In the genomic region with DNA sequence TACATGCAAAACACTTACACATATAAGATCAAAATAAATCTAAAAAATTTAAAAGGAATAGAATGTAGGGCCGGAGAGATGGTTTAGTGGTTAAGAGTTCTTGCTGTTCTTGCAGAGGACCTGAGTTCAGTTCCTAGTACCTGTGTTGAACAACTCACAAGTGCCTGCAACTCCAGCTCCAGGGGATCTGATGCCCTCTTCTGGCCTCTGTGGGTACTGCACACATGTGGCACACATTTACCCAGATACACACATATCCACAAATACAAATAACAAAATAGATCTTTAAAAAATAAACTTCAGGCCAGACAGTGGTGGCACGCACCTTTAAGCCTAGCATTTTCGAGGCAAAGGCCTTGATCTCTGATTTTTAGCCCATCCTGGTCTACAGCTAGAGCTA, we compare ENCODE assay signal across 25 mouse cellular contexts. TPM values are rescaled to one million over a fixed set of nuclear protein-coding genes. Genes with fewer than 3 reads are reported as not detected.
DNase-seq lines count a peak whose midpoint lies in the region; TF ChIP-seq lines count a peak whose summit lies in the region.
"Had no signal": no experiment of that assay in that cellular context is flagged by ENCODE, and none has a peak within 500 bp of the region (broad histone marks: within the 10 kb centered on the region; RNA-seq: fewer than 3 reads in every experiment).

No protein-coding gene starts in this region.

- no peak overlapping the region for H3K27ac ChIP-seq in layer of hippocampus, adult 2 months
- no peak overlapping the region for H3K27ac ChIP-seq in testis, adult 2 months (ENCODE audit: control insufficient read depth, insufficient read depth, low read depth, low read length)
- H3K27ac ChIP-seq: forebrain, embryonic 13.5 days; hindbrain, embryonic 10.5 days; limb, embryonic 13.5 days; liver, embryonic 15.5 days; midbrain, embryonic 10.5 days; neural tube, embryonic 12.5 days had no signal

- no peaks in the 10 kb centered on the region for H3K27me3 ChIP-seq in testis, adult 2 months (ENCODE audit: control insufficient read depth, insufficient read depth, low read length)

- peak; percentile 46 for TF ChIP-seq CTCF in layer of hippocampus, adult 2 months (conservative IDR thresholded peaks at IDR 0.05)
- peak; percentile 55; the same call in 1 of the 2 replicates for TF ChIP-seq CTCF in testis, adult 2 months (IDR thresholded peaks at IDR 0.05; ENCODE audit: control insufficient read depth, insufficient read depth, insufficient replicate concordance, low read depth, low read length)

- TF ChIP-seq POLR2A in testis, adult 2 months (IDR thresholded peaks at IDR 0.05; ENCODE audit: control insufficient read depth, low read depth, low read length) = no peak

- H3K4me1 ChIP-seq in testis, adult 2 months (ENCODE audit: control insufficient read depth, insufficient read depth, low read length) = peaks cover 2% of the 10 kb centered on the region
- H3K4me1 ChIP-seq: forebrain, embryonic 13.5 days; hindbrain, embryonic 10.5 days; limb, embryonic 13.5 days; liver, embryonic 15.5 days; midbrain, embryonic 10.5 days; neural tube, embryonic 12.5 days had no signal

- H3K4me3 ChIP-seq in layer of hippocampus, adult 2 months = no peak overlapping the region
- H3K4me3 ChIP-seq in testis, adult 2 months (ENCODE audit: control insufficient read depth, low read depth, low read length) = no peak overlapping the region
- H3K4me3 ChIP-seq: forebrain, embryonic 13.5 days; hindbrain, embryonic 10.5 days; limb, embryonic 13.5 days; liver, embryonic 15.5 days; midbrain, embryonic 10.5 days; neural tube, embryonic 12.5 days had no signal

- H3K36me3 ChIP-seq in testis, adult 2 months (ENCODE audit: control insufficient read depth, insufficient read depth, low read length) = no peaks in the 10 kb centered on the region
- H3K36me3 ChIP-seq: hindbrain, embryonic 10.5 days; limb, embryonic 13.5 days; liver, embryonic 15.5 days; midbrain, embryonic 10.5 days; neural tube, embryonic 12.5 days had no signal

- no peak for DNase-seq in layer of hippocampus, adult 2 months (ENCODE audit: low spot score in 2 of 2)
- DNase-seq in layer of hippocampus, postnatal 36 days = no peak
- no peak for DNase-seq in testis, postnatal 14 days (ENCODE audit: low spot score)
- peak; percentile 59 for DNase-seq in ZHBTc4 (ENCODE audit: low read depth, low spot score)
- no peak for DNase-seq in natural killer cell, adult 2 months (ENCODE audit: low spot score in 2 of 2)
- DNase-seq in cerebellum, adult 9-10 months = no peak
- DNase-seq: adrenal gland, adult 2 months; cerebellum, adult 18-20 months; cerebellum, postnatal 36 days; gastrocnemius, postnatal 10 days; kidney, adult 2 months; kidney, postnatal 10 days; lung, postnatal 10 days; right cerebral cortex, postnatal 14 days; thymus, postnatal 25 days had no signal

RNA-seq across cellular contexts. Expression of gene Jakmip3, which starts 6.0 kb away (rescaled TPM):
- 10 to 100 TPM; 51.0 to 58.1 TPM for total RNA-seq in layer of hippocampus, adult 2 months (2021)
- 10 to 100 TPM; 49.3 to 54.3 TPM for total RNA-seq in layer of hippocampus, postnatal 36 days (2021)
- polyA plus RNA-seq in testis, adult 2 months (2012; rRNA removed) = 3.3 and 3.6 TPM in 2 replicates
- total RNA-seq: granulocyte monocyte progenitor cell, adult 5-6 weeks had no signal
- polyA plus RNA-seq: C2C12; heart, postnatal 0 days; liver, embryonic 15.5 days had no signal

RNA-seq across cellular contexts. Expression of gene Bnip3, which starts 25.2 kb away (rescaled TPM):
- total RNA-seq in layer of hippocampus, adult 2 months (2021) = 100 to 1,000 TPM in 1 of 2 experiments, 10 to 100 TPM in 1; 96.5 to 112 TPM
- 100 to 1,000 TPM; 116 TPM for total RNA-seq in layer of hippocampus, postnatal 36 days (2021)
- 8.0 and 8.8 TPM in 2 replicates for polyA plus RNA-seq in testis, adult 2 months (2012; rRNA removed)
